Mouse (Mus musculus): ENCODE results near the gene Pax9.

- TF ChIP-seq CTCF (IDR thresholded peaks at IDR 0.05; ENCODE audit: low read depth, low read length) (no peak), POLR2AphosphoS5 (IDR thresholded peaks at IDR 0.05; ENCODE audit: insufficient replicate concordance, low read depth, low read length) (no peak)
These were observed 2.6 kb upstream of the Pax9 start for GRCm38 (mm10) chr12:56688920-56689319.

All from G1E (cell line).